Mouse (Mus musculus): ENCODE measurements around the gene Ndel1.

GRCm38 (mm10) chr11:68853611-68854401 lies 17.9 kb downstream of the Ndel1 start:
- TF ChIP-seq POLR2A (IDR thresholded peaks at IDR 0.05; ENCODE audit: insufficient read depth, low read depth, low read length) (peak; percentile 73), EP300 (IDR thresholded peaks at IDR 0.05; ENCODE audit: insufficient read depth, low read depth, low read length) (peak; percentile 95)

All from heart, adult 2 months (tissue).